Mouse (Mus musculus) liver, postnatal 0 days (tissue): ENCODE data around the gene Pdzrn3. TPM values are rescaled to one million over a fixed set of nuclear protein-coding genes. Genes with fewer than 3 reads are reported as not detected.

Experiments
- ATAC-seq: fragments of 200-750 bp; cut with Nextera tagmentation; 2 replicates; pipeline ENCODE4 v1.8.0; 2017; ENCODE audit warnings: mild to moderate bottlenecking, moderate library complexity
- DNase-seq: peaks from one replicate; pipeline ENCODE4 v3.0.0-alpha.2; 2016
- H3K27ac ChIP-seq: fragments of 300-500 bp; sonication (generic); 2 replicates; pipeline ENCODE4 v1.5.1; 2014; ENCODE audit warnings: antibody characterized with exemption, moderate library complexity, mild to moderate bottlenecking, low read depth
- H3K27me3 ChIP-seq: fragments of 300-500 bp; sonication (generic); 2 replicates; pipeline ENCODE4 v1.6.1; 2014; ENCODE audit warnings: low read length, control low read depth, mixed read lengths; ENCODE audit not compliant: insufficient read depth
- H3K36me3 ChIP-seq: fragments of 300-500 bp; sonication (generic); replicated peaks from 2 replicates; pipeline ENCODE4 v1.6.1; 2014; ENCODE audit warnings: mild to moderate bottlenecking, control low read depth, low read length, moderate library complexity, mixed read lengths; ENCODE audit not compliant: insufficient read depth
- H3K4me1 ChIP-seq: fragments of 300-500 bp; sonication (generic); 2 replicates; pipeline ENCODE4 v1.6.1; 2014; ENCODE audit warnings: antibody characterized with exemption, mild to moderate bottlenecking, control low read depth; ENCODE audit not compliant: insufficient read depth
- H3K4me2 ChIP-seq: fragments of 300-500 bp; sonication (generic); 2 replicates; pipeline ENCODE4 v1.6.1; 2014; ENCODE audit warnings: low read depth, mild to moderate bottlenecking, low read length, moderate library complexity, mixed read lengths
- H3K4me3 ChIP-seq: fragments of 300-500 bp; sonication (generic); 2 replicates; pipeline ENCODE4 v1.5.1; 2014; ENCODE audit warnings: low read depth, low read length
- H3K9ac ChIP-seq: fragments of 300-500 bp; sonication (generic); replicated peaks from 2 replicates; pipeline ENCODE4 v1.6.1; 2014; ENCODE audit warnings: mild to moderate bottlenecking, moderate library complexity
- H3K9me3 ChIP-seq: fragments of 300-500 bp; sonication (generic); 2 replicates; pipeline ENCODE4 v1.6.1; 2016; ENCODE audit warnings: mild to moderate bottlenecking, control low read depth, low read length, mixed read lengths
- CTCF ChIP-seq: sonication (generic); IDR thresholded peaks from 2 replicates; pipeline ENCODE4 v1.5.1; 2016; ENCODE audit warnings: antibody characterized with exemption, low read depth
- EP300 ChIP-seq: IDR thresholded peaks from 2 replicates; pipeline ENCODE4 v1.6.1; 2016; ENCODE audit warnings: antibody characterized with exemption, low read depth, mild to moderate bottlenecking
- WGBS: fragments of 180-500 bp; shearing (Covaris S2); extraction: QIAGEN DNeasy Blood & Tissue Kit; methylation state at CpG from one replicate; pipeline ENCODE4 v1.1.7; 2014; ENCODE audit not compliant: insufficient replicate concordance; 5-methylcytosine and 5-hydroxymethylcytosine counted together
- polyA plus RNA-seq: library from polyadenylated mRNA; unstranded; fragments of >200 nt; fragmentation: Nextera tagmentation; extraction: Ambion mirVana; gene quantifications from 2 replicates; pipeline ENCODE4 v1.2.1, GENCODE M21; 2015

The Pdzrn3 gene
- polyA plus RNA-seq, 1 experiment from 2014 or later, result 0.69 TPM

GRCm38 (mm10) chr6:101244355-101244754 is 133.3 kb downstream of the Pdzrn3 start:
- Histone ChIP-seq H3K9ac (no peak overlapping the region), H3K27ac (no peak overlapping the region), H3K4me2 (no peak overlapping the region), H3K4me1 (no peaks in the 10 kb centered on the region), H3K9me3 (no peaks in the 10 kb centered on the region), H3K4me3 (no peak overlapping the region), H3K27me3 (no peaks in the 10 kb centered on the region), H3K36me3 (no peaks in the 10 kb centered on the region)
- TF ChIP-seq EP300, result no peak
- no peak for TF ChIP-seq CTCF
- WGBS, result 63% methylated on average over 3 of the region's 3 CpGs
- no peak for ATAC-seq
- DNase-seq, result no peak

GRCm38 (mm10) chr6:101243189-101243815 is 134.4 kb downstream of the Pdzrn3 start:
- TF ChIP-seq CTCF (no peak), EP300 (no peak)
- Histone ChIP-seq H3K4me3 (no peak overlapping the region), H3K9ac (no peak overlapping the region), H3K9me3 (no peaks in the 10 kb centered on the region), H3K4me1 (no peaks in the 10 kb centered on the region), H3K27me3 (no peaks in the 10 kb centered on the region), H3K36me3 (no peaks in the 10 kb centered on the region), H3K27ac (no peak overlapping the region), H3K4me2 (no peak overlapping the region)
- WGBS, result 80% methylated on average over 7 of the region's 7 CpGs
- DNase-seq (no peak), ATAC-seq (no peak)

GRCm38 (mm10) chr6:101236641-101237246 is 141.0 kb downstream of the Pdzrn3 start:
- Histone ChIP-seq H3K9ac (no peak overlapping the region), H3K27me3 (no peaks in the 10 kb centered on the region), H3K36me3 (no peaks in the 10 kb centered on the region), H3K4me1 (no peaks in the 10 kb centered on the region), H3K4me3 (no peak overlapping the region), H3K9me3 (no peaks in the 10 kb centered on the region), H3K4me2 (no peak overlapping the region), H3K27ac (no peak overlapping the region)
- DNase-seq (no peak), ATAC-seq (no peak)
- 69% methylated on average over 4 of the region's 5 CpGs for WGBS
- TF ChIP-seq CTCF, result no peak
- no peak for TF ChIP-seq EP300

GRCm38 (mm10) chr6:101236230-101236629 is 141.5 kb downstream of the Pdzrn3 start:
- DNase-seq (no peak), ATAC-seq (no peak)
- no peaks in the 10 kb centered on the region for H3K27me3 ChIP-seq
- no peak overlapping the region for H3K9ac ChIP-seq
- H3K27ac ChIP-seq, result no peak overlapping the region
- TF ChIP-seq EP300 (no peak), CTCF (no peak)
- no peaks in the 10 kb centered on the region for H3K9me3 ChIP-seq
- no peak overlapping the region for H3K4me2 ChIP-seq
- no peaks in the 10 kb centered on the region for H3K36me3 ChIP-seq
- no peak overlapping the region for H3K4me3 ChIP-seq
- 79% methylated on average over 7 of the region's 7 CpGs for WGBS
- H3K4me1 ChIP-seq, result no peaks in the 10 kb centered on the region

GRCm38 (mm10) chr6:101234349-101234748 is 143.3 kb downstream of the Pdzrn3 start:
- Histone ChIP-seq H3K4me3 (no peak overlapping the region), H3K27ac (no peak overlapping the region), H3K9ac (no peak overlapping the region), H3K36me3 (no peaks in the 10 kb centered on the region), H3K4me2 (no peak overlapping the region), H3K9me3 (no peaks in the 10 kb centered on the region), H3K27me3 (no peaks in the 10 kb centered on the region), H3K4me1 (no peaks in the 10 kb centered on the region)
- DNase-seq (no peak), ATAC-seq (no peak)
- WGBS, result 68% methylated on average over 10 of the region's 10 CpGs
- no peak for TF ChIP-seq EP300
- no peak for TF ChIP-seq CTCF

- Histone ChIP-seq H3K27ac (no peak overlapping the region), H3K36me3 (no peaks in the 10 kb centered on the region), H3K4me2 (no peak overlapping the region), H3K9ac (no peak overlapping the region), H3K27me3 (no peaks in the 10 kb centered on the region), H3K4me1 (no peaks in the 10 kb centered on the region), H3K9me3 (no peaks in the 10 kb centered on the region), H3K4me3 (no peak overlapping the region)
- 74% methylated on average over 6 of the region's 6 CpGs for WGBS
- no peak for TF ChIP-seq CTCF
- TF ChIP-seq EP300, result no peak
- ATAC-seq, result no peak
- no peak for DNase-seq
Measured at GRCm38 (mm10) chr6:101233680-101234079, 144.0 kb downstream of the Pdzrn3 start.
